Mouse (Mus musculus): ENCODE results near the gene Nr1i3. TPM values are rescaled to one million over a fixed set of nuclear protein-coding genes. Genes with fewer than 3 reads are reported as not detected.

Gene Nr1i3
- polyA plus RNA-seq, 1 experiment: not detected

DNA sequence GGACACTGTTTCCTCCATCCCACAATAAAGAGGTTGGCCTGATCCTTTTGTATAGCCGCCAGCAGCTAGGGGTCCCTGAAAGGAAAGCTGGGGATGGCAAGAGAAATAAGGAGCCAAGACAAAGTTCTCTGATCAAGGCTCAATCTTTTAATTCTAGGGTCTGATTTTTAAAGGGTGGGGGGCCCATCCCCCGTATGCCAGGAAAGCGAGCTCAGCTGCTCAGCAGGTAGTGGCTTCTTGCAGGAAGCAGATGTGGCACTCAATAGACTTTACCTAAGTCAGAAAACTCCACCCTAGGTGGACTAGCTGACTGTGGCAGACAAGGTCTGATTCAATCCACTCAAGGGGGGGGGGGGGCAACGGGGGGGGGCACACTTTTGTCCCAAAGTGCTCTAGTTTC is 13.0 kb downstream of the Nr1i3 start:
- TF ChIP-seq CTCF (IDR thresholded peaks at IDR 0.05; ENCODE audit: low read depth, low read length): no peak
- TF ChIP-seq POLR2A (IDR thresholded peaks at IDR 0.05; ENCODE audit: borderline replicate concordance, low read depth, low read length): no peak
- Histone ChIP-seq H3K27ac (ENCODE audit: insufficient read depth, low read depth, low read length) (peak overlapping the region; percentile 85), H3K4me3 (ENCODE audit: insufficient read depth, low read length) (no peak overlapping the region), H3K4me1 (ENCODE audit: control insufficient read depth, insufficient read depth, low read length) (peaks cover 58% of the 10 kb centered on the region)

DNA sequence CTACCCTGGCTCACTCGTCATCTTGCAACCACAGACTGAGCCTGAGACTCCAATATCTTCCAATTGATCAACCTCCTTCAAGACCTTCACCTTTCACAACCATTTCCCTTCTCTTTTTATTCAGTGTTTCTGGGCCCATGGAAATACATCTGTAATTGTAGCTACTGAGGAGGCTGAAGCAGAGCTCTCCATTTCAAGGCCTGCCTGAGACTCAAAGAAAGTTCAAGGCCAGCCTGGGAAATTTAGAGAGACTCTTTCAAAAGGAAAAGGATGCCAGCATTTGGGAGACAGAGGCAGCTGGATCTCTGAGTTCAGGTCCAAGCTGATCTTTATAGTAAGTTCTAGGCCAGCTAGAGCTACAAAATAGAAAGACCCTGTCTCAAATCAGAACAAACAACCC is 14.1 kb downstream of the Nr1i3 start:
- Histone ChIP-seq H3K4me1 (ENCODE audit: control insufficient read depth, insufficient read depth, low read length) (peaks cover 58% of the 10 kb centered on the region), H3K27ac (ENCODE audit: insufficient read depth, low read depth, low read length) (no peak overlapping the region; the same call in 1 of the 2 replicates), H3K4me3 (ENCODE audit: insufficient read depth, low read length) (no peak overlapping the region)
- TF ChIP-seq POLR2A (IDR thresholded peaks at IDR 0.05; ENCODE audit: borderline replicate concordance, low read depth, low read length): no peak
- no peak for TF ChIP-seq CTCF (IDR thresholded peaks at IDR 0.05; ENCODE audit: low read depth, low read length)

DNA sequence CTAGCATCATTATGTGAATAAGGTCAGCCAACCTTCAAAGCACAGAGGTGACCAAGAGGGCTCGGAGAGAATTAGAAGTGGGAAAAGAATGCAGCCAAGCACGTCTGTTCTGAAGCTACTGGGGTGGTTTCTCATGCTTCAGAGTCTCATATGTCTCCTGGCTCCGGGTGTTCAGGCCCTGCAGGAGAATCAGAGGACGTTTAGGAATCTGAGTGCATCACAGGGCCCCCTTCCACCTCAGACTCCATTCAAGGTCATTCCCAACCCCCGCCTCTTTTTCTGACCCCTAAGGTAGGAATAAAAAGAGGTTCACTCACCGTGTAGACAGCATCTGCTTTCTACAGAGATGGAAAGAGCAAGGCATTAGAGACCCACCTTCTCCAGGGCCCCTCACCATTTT is 16.0 kb downstream of the Nr1i3 start:
- TF ChIP-seq CTCF (IDR thresholded peaks at IDR 0.05; ENCODE audit: low read depth, low read length): no peak
- Histone ChIP-seq H3K27ac (ENCODE audit: insufficient read depth, low read depth, low read length) (0 out of 2 replicates have a peak overlapping the region, but pooled peaks have one; percentile 76), H3K4me1 (ENCODE audit: control insufficient read depth, insufficient read depth, low read length) (peaks cover 47% of the 10 kb centered on the region), H3K4me3 (ENCODE audit: insufficient read depth, low read length) (no peak overlapping the region)

DNA sequence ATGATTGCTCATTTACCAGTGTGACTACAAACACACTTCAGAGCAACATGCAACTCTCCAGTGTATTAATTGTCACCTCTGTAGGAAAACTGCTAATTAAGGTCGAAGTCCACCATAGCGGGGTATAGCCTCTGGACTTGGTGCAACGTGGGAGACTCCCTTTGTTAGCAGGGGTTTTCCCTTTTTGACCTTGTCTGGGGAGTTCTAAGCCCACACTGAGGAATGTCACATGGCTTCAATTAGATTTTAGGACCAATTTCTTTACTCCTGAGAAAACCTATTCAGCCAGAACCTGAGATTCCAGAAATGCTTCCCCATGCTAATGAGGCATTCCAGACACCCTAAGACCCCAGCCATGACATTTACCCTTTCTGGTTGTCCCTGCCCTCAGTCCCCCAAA is 16.4 kb downstream of the Nr1i3 start:
- no peak for TF ChIP-seq POLR2A (IDR thresholded peaks at IDR 0.05; ENCODE audit: borderline replicate concordance, low read depth, low read length)
- no peak for TF ChIP-seq CTCF (IDR thresholded peaks at IDR 0.05; ENCODE audit: low read depth, low read length)
- H3K27ac ChIP-seq (ENCODE audit: insufficient read depth, low read depth, low read length): peak overlapping the region; percentile 76
- peaks cover 47% of the 10 kb centered on the region for H3K4me1 ChIP-seq (ENCODE audit: control insufficient read depth, insufficient read depth, low read length)
- peak overlapping the region; percentile 59; the same call in 1 of the 2 replicates for H3K4me3 ChIP-seq (ENCODE audit: insufficient read depth, low read length)

DNA sequence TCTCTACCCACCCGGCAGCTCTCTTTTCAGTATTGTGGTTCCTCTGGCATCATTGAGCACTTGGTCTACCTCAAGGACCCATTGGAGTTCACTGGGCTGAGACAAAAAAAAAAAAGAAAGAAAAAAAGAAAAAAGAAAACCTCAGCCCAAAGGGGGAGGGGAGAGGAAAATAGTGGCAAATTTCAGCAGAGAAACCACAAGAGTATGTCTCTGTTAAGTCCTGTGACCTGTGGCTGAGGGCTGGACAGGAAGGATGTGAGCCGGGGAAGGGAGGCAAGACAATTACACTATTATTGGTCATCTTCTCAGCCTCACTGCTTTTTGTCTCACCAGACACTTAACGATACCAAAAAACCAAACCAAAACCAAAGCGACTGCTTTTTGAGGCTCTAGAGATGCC is 18.1 kb downstream of the Nr1i3 start:
- Histone ChIP-seq H3K4me1 (ENCODE audit: control insufficient read depth, insufficient read depth, low read length) (peaks cover 45% of the 10 kb centered on the region), H3K27ac (ENCODE audit: insufficient read depth, low read depth, low read length) (peak overlapping the region; percentile 98), H3K4me3 (ENCODE audit: insufficient read depth, low read length) (peak overlapping the region; percentile 77)
- TF ChIP-seq POLR2A (IDR thresholded peaks at IDR 0.05; ENCODE audit: borderline replicate concordance, low read depth, low read length): no peak
- no peak for TF ChIP-seq CTCF (IDR thresholded peaks at IDR 0.05; ENCODE audit: low read depth, low read length)

DNA sequence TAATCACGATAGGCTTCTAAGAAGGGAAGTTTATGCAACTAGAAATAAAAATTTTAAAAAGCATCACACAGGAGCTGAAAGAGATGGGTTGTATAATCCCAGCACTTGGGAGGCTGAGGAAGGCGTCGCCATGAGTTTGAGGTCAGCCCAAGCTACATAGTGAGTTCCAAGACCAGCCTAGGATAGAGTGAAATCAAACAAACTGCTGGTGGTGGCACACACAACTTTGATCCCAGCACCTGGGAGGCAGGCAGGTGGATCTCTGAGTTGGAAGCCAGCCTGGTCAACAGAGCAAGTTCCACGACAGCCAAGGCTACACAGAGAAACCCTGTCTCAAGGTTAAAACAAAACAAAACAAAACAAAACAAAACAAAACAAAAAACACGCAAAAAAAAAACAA is 18.6 kb downstream of the Nr1i3 start:
- Histone ChIP-seq H3K4me1 (ENCODE audit: control insufficient read depth, insufficient read depth, low read length) (peaks cover 40% of the 10 kb centered on the region), H3K4me3 (ENCODE audit: insufficient read depth, low read length) (peak overlapping the region; percentile 77), H3K27ac (ENCODE audit: insufficient read depth, low read depth, low read length) (peak overlapping the region; percentile 98)
- TF ChIP-seq POLR2A (IDR thresholded peaks at IDR 0.05; ENCODE audit: borderline replicate concordance, low read depth, low read length) (no peak), CTCF (IDR thresholded peaks at IDR 0.05; ENCODE audit: low read depth, low read length) (no peak)

DNA sequence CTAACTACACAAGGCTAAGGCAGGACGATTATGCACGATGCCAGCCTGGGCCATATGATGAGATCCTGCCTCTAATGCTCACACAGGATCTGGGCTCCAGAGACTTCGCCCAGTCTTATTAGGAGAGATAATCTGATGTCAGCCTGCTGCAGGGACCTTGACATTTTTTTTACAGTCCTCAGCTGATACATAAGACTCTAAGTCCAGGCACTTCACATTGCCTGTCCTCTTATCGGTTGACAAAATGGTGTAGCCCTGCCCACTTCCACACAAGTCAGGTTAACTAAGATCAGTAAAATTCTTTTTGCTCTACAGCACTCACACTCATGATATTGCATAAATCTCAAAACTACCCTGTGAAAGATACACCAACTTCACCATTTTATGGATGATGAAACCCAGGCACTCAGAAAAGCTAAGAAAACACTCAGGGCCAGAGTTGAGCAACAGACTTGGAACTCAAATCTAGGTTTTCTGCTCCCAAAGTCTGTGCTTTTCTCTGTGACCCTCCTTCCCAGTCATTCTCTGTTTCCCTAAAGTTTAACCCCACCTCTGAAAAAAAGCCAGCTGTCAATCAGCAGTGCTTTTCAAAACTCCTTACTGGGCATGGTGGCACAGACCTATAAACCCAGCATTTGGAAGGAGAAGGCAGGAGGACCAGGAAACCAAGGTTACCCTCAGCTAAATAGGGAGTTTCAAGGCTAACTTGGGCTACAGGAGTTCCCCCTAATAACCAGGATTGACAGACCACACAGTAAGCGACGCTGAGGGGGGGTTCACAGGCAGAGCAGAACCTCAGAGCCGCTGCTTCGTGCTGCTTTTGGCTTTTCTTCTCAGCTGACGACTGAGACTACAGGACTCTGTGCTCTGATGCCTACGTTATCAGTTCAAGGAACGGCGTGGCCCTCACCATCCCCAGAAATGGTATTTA is 19.3 kb downstream of the Nr1i3 start:
- TF ChIP-seq CTCF (IDR thresholded peaks at IDR 0.05; ENCODE audit: low read depth, low read length): no peak
- no peak for TF ChIP-seq POLR2A (IDR thresholded peaks at IDR 0.05; ENCODE audit: borderline replicate concordance, low read depth, low read length)
- Histone ChIP-seq H3K27ac (ENCODE audit: insufficient read depth, low read depth, low read length) (peak overlapping the region; percentile 98), H3K4me1 (ENCODE audit: control insufficient read depth, insufficient read depth, low read length) (peaks cover 33% of the 10 kb centered on the region)

DNA sequence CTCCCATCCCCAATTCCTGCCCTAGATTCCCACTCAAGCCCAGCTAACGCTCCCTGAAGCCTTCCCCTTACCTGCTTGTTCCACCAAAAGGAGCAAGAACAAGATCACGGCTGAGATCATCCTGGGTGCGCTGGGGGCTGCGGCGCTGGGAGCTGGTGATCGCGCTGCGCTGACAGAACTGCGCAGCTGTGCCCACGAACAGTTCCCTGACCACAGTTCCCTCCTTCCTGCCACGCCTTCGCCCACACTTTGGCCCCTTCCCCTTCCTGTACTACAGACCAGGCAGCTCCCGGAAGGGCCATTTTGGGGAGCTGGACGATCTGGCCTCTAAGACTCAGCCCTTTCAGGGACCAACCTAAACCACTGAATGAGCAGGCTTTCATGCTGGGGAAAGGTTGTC is 20.4 kb downstream of the Nr1i3 start, which contains the start of gene Fcer1g:
Gene Fcer1g, minus strand, starts transcription at position 240 of the 400 bp plus-strand sequence.
- TF ChIP-seq CTCF (IDR thresholded peaks at IDR 0.05; ENCODE audit: low read depth, low read length): no peak
- TF ChIP-seq POLR2A (IDR thresholded peaks at IDR 0.05; ENCODE audit: borderline replicate concordance, low read depth, low read length): no peak
- H3K4me1 ChIP-seq (ENCODE audit: control insufficient read depth, insufficient read depth, low read length): peaks cover 30% of the 10 kb centered on the region
- peak within 1 kb of the TSS; percentile 98 for H3K27ac ChIP-seq (ENCODE audit: insufficient read depth, low read depth, low read length)
- H3K4me3 ChIP-seq (ENCODE audit: insufficient read depth, low read length): peak within 1 kb of the TSS; percentile 77

More for the DNA sequence above, 19.3 kb downstream of the Nr1i3 start:
- H3K4me3 ChIP-seq (ENCODE audit: insufficient read depth, low read length): peak overlapping the region; percentile 77

DNA sequence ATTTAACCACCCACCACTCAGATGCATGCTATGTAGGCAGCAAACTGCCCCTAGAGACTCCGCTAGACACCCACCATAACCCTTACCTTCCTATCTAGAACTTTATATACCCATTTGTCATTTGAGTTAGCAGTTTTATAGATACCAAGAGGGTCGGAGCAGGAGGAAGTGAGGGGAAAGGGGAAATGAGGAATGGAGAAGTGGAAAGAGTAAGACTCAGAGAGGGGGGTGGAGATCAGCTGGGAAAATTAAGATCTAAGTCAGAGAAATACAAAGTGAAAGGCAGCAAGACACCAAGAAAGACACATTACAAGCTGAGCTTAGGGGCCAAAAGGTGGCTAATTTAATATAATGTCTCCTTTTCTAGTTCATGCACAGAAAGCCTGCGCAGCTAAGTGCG is 20.8 kb downstream of the Nr1i3 start:
- H3K27ac ChIP-seq (ENCODE audit: insufficient read depth, low read depth, low read length): peak overlapping the region; percentile 98
- H3K4me1 ChIP-seq (ENCODE audit: control insufficient read depth, insufficient read depth, low read length): peaks cover 30% of the 10 kb centered on the region
- peak overlapping the region; percentile 77 for H3K4me3 ChIP-seq (ENCODE audit: insufficient read depth, low read length)

DNA sequence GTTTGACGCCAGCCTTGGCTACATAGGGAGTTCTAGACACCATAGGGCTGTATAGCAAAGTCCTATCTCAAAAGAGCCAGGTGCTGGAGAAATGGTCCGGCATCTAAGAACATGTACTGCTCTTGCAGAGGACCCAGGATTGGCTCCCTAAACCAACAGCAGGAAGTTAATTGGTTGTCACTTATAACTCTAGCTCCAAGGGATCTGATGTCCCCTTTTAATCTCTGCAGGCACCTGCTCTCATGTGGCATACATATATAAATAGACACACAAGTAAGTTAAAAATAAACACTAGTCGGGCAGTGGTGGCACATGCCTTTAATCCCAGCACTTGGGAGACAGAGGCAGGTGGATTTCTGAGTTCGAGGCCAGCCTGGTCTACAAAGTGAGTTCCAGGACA is 22.0 kb downstream of the Nr1i3 start:
- peak overlapping the region; percentile 98 for H3K27ac ChIP-seq (ENCODE audit: insufficient read depth, low read depth, low read length)
- no peak overlapping the region for H3K4me3 ChIP-seq (ENCODE audit: insufficient read depth, low read length)
- H3K4me1 ChIP-seq (ENCODE audit: control insufficient read depth, insufficient read depth, low read length): peaks cover 18% of the 10 kb centered on the region
- TF ChIP-seq CTCF (IDR thresholded peaks at IDR 0.05; ENCODE audit: low read depth, low read length) (no peak), POLR2A (IDR thresholded peaks at IDR 0.05; ENCODE audit: borderline replicate concordance, low read depth, low read length) (no peak)

More for the DNA sequence above, 20.8 kb downstream of the Nr1i3 start:
- no peak for TF ChIP-seq CTCF (IDR thresholded peaks at IDR 0.05; ENCODE audit: low read depth, low read length)
